Mouse (Mus musculus) megakaryocyte, embryonic 14.5 days (primary cell): Measurements from ENCODE around the gene Znrf1.

Experiments
- FLI1 ChIP-seq: IDR thresholded peaks from 2 replicates; pipeline ENCODE4 v1.6.1; 2012; ENCODE audit warnings: low read length, inconsistent platforms, mixed read lengths
- GATA1 ChIP-seq: IDR thresholded peaks from 3 replicates; pipeline ENCODE4 v1.6.1; 2012; ENCODE audit warnings: mixed read lengths, low read length, inconsistent platforms, borderline replicate concordance

GRCm38 (mm10) chr8:111491191-111491590, 44.7 kb upstream of the Znrf1 start:
- TF ChIP-seq GATA1 (no peak), FLI1 (no peak)
